Mouse (Mus musculus): ENCODE results near the gene Mypop.

DNA sequence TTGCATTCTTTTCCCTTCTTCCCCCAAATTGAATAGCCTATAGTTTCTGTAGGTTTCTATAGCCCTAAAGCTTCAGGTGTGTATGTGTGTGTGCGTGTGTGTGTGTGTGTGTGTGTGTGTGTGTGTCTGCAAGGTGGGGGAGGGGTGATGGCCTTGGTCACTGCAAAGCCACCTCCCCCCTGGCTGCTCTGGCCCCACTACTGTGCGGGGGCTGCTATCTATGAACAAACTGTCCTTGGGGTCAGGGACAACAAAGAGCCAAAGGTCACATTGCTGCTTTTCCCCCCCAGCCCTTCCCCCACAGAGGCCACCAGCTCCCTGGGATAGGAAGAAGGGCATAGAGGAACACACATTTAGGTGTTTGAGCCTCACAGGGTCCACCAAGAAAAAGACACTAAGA is 21.8 kb downstream of the Mypop start:
- TF ChIP-seq POLR2A (IDR thresholded peaks at IDR 0.05; ENCODE audit: control insufficient read depth, low read depth, low read length) = no peak
- no peak for TF ChIP-seq CTCF (IDR thresholded peaks at IDR 0.05; ENCODE audit: control insufficient read depth, insufficient read depth, insufficient replicate concordance, low read depth, low read length)
